Mouse (Mus musculus) layer of hippocampus, postnatal 25 days (tissue): ENCODE measurements around the gene Pigb. TPM values are rescaled to one million over a fixed set of nuclear protein-coding genes. Genes with fewer than 3 reads are reported as not detected.

Source experiments
- DNase-seq, 2 experiments: peaks; one replicate each; pipeline ENCODE4 v3.0.0; 2022; ENCODE audit warnings: mixed read lengths in 2 of 2, low spot score in 1 of 2; ENCODE audit errors: extremely low spot score in 1 of 2
- total RNA-seq, 2 experiments: library from RNA; stranded (reverse); gene quantifications; 2 replicates each; pipeline ENCODE4 v1.2.3; 2021

The Pigb gene
- total RNA-seq, 2 experiments from 2014 or later = 13.7 to 18.1 TPM

DNA sequence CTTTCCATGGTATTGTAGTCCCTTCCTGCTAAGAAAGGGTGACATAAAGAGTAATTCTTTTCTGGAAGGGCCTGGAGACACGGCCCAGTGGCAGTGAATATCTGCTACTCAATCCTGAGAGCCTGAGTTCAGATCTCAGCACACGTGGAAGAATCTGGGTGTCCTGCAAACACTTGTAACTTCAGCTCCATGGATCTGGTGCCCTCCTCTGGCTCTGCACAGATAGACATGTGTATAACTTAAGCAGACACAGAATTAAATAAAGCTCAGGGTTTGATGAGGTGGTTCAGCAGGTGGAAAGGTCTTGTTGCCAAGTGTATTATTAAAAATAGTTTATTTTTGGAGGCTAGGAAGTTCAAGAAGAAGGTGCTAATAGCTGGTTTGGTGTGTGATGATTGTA lies 39.7 kb downstream of the Pigb start:
- DNase-seq = no peak

DNA sequence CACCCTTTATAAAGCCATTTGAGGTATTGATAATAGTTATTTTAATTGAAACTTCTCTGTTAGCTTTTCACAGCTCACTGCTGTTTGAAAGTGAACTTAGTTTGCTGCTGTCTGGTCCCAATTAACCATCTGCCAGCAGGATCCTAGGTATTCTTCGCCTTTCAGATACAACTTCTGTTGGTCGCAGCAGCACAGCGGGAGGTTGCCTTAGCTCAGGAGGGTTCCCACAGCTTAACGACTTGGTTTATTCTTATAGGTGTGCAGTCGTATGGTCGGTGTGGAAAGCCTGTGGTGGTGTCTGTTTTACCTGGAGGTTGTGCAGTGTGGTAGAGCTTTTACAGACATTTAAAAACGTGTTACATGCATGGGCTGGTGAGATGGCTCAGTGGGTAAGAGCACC lies 43.4 kb downstream of the Pigb start:
- no peak for DNase-seq

DNA sequence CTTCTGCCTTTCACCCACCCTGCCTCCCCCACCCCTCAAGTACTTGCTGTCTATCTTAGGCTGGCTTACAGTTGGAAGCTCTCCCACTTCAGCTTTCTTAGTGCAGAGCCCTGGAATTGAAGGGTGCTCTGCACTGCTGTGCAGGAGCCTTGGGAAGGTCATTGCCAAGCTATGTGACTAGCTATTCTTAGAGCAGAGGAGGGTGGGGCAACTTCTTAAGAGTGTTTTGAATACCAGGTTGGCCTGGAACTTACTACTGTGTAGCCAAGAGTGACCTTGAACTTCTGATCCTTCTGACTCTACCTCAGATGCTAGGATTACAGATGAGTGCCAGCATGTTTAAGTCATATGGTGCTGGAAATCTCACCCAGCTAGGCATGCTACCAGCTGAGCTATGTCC lies 44.0 kb downstream of the Pigb start:
- no peak for DNase-seq

DNA sequence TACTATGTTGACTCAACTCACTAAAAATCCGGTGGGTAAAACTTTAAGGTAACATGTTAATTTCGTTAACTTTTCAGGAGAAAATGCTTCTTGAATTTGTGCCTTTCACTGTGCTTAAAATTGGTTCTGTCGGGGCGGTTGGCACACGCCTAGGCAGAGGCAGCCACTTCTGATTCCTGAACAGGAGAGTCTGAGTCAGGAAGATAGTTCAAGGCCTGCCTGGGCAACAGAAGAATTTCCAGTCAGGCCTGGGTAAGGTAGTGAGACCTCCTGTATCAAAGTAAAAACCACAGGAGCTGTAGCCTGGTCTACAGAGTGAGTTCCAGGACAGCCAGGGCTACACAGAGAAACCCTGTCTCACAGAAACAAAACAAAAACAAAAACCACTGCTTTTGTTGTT lies 47.6 kb downstream of the Pigb start:
- no peak for DNase-seq

DNA sequence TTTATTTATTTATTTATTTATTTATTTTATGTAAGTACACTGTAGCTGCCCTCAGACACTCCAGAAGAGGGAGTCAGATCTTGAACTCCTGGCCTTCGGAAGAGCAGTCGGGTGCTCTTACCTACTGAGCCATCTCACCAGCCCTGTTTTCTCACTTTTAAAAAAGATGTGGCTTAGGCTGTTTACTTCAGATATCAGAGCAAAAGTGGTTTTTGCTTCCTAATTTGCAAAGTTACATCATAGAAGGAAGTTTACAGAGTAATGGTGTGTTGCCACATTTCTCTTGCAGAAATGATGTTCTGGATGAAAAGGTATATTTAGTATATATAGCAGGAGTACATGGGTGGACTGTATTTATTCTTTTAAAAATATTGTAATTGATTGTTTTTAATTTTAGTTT lies 48.8 kb downstream of the Pigb start:
- no peak for DNase-seq

DNA sequence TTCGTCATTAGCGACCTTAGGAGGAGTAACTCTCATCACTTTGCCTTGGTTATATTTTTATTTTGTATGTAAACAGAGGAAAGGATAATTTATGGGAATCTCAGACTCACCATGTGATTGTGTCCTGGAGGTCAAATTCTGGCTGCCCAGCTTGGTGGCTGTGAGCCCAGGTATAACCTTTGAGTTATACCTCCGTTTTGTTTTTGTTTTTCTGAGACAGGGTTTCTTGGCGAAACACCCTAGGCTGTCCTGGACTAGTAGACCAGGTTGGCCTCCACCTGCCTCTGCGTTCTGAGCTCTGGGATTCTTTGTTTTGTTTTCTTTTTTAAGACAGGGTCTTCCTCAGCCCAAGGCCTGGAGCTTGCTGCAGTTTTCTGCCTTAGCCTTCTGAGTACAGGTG lies 51.5 kb downstream of the Pigb start:
- no peak for DNase-seq

DNA sequence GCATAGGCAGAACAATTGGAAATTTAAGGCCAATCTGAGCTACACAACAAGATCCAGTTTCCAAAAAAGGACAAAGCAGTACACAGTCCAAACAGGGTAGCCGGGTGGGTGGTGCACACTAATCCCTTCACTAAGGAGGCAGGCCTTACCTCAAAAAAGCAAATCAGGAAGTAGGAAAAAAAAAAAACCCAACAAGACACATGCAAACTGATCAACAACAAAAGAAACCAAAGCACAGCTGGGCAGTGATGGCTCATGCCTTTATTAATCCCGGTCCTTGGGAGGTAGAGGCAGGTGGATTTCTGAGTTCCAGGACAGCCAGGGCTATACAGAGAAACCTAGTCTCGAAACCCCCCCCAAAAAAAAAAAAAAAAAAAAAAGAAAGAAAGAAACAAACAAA lies 52.5 kb downstream of the Pigb start:
- no peak for DNase-seq

DNA sequence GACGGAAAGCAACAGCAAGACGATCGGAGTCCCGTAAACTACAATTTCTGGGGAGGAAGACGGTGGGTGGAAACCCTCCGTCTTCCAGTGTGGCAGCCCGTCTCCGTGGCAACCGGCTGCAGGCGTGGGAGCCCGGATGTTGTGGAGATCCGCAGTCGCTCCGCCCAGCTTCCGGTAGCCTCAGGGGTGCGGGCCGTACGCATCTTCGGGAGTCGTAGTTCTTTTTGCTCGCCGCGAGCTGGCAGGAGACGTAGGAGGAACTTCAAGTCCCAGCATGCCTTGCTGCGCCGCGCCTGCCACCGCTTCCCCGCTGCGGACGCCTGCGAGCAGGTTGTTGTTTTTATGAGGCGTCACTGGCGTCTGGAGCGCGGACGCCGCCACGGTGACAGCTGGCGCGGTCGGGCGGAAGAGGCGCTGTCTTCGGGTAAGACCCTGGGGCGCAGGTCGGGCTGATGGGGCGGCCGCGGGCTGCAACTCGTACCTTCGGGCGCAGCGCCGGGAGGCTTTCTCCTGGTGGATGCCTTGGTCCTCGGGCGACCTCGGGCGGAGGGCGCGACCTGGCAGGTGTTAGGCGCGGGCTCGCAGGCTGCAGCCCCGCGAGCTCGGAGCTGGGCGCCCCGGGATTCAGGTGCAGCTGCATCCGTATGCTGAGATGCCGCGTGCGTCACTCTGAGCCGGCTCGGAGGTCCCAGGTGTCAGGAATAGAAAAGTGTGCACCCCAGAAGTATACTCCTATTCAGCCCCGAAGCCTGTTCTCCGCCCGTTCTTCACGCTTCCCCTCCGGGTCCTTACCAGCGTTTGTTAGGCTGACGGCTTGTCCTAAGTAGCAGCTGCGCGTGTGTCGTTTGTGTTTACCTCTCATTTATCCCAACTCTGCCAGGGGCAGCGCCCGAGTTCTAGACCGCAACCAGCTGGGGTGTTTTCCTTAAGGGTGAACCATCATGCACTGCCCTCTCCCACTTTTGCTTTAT lies 54.6 kb downstream of the Pigb start, which contains the start of the genes Ccpg1os and Ccpg1:
Gene Ccpg1os (minus strand): TSS at position 133 of the 971 bp plus-strand sequence.
Gene Ccpg1 (plus strand): TSS at position 180 of the 971 bp plus-strand sequence.
- peak; percentile 86 to 87 for DNase-seq

DNA sequence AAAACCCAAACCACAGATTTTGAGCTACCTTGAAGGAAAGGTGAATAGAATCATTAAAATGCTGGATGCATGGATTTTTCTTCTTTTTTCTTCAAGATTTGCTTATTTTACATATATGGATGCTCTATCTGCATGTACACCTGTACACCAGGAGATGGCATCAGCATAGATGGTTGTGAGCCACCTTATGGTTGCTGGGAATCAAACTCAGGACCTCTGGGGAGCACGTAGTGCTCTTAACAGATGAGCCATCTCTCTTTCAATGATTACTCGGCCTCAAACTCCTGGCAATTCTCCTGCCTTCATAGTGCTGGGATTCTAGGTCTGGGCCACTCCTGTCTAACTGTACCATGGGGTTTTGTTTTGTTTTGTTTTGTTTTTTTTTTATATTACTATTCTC lies 57.1 kb downstream of the Pigb start:
- DNase-seq = no peak

DNA sequence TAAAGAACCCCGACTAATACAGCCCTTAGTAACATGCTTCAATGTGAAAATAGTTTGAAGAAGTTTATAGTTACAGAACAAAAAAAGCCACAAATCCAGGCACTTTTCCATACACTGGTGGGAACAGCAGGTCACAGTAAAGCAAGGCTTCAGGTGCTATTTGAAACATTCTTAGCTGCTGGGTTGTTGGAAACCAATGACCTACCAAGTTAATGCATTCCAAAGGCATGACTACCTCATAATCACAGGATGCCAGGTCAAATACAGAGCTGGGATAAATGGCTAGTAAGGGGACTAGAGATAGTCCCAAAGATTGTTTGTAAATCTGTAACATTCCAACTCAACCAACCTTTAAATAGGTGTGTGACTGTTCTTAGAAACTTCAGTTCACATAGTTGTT lies 64.9 kb downstream of the Pigb start:
- no peak for DNase-seq

DNA sequence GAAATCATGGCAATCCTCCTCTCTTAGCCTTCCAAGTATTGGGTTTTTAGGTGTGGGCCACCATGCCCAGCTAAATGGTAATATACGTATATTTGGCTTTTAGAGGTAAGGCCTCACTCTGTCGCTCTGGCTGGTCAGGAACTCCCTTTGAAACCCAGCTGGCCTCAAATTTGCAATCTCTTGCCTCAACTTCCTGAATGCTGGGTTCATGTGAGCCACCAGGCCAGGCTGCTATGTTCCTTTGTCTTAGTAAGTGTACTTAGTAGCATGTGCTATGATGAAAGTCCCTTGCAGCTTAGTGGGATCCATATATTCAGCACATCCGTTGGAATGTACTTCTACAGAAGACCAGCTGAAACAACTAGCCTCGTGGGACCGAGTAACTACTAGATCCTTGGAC lies 65.4 kb downstream of the Pigb start:
- no peak for DNase-seq

DNA sequence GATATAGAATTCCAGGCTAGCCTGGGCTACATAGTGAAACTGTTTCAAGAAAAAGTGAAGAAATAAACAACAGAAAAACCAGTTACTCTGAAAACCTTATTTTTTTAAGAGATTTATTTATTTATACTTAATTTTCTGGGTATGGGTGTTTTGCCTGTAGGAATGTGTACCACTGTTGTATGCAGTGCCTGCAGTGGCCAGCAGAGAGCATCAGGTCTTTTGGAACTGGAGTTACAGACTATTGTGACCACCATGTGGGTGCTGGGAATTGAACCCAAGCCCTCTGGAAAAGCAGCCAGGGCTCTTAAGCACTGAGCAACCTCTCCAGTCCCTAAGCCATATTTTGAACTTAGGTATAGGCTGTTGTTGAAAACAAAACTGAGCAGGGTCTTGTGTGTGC lies 67.2 kb downstream of the Pigb start:
- DNase-seq = no peak

DNA sequence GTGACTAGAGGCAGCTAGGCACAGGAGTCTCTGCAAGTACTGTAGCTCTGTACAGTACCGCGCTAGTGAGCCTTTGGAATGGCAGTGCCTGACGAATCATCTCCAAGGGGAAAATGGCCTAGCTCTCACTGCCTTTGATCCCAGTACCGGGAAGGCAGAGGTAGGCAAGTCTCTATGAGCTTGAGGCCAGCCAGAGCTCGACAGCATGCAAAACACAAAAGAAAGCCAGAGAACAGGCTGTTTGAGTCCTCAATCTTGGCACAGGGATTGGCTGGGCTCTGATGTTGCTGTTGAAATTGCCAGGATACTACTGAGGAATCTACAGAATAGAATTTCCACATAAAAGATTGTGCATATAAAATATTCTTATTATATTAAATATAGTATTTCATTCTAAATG lies 67.7 kb downstream of the Pigb start:
- no peak for DNase-seq

DNA sequence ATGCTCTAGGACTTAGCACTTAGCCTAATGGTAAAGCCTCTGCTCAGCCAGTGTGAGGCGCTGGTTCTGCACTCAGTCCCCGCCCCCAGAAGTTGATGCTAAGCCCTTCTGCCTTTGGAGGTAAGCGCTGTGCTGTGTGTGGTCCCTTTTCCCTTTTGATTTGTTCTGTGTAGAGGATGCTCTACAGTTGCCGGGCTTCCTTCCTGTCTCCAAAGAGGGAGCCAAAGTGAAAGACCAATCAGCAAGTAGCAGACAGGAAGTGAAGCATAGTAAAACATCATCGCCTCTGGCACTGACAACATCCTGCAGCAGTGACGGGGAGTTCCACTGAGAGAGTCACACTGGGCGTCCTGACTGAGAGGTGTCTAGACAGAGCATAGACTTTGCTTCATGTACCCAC lies 70.3 kb downstream of the Pigb start:
- DNase-seq = no peak

DNA sequence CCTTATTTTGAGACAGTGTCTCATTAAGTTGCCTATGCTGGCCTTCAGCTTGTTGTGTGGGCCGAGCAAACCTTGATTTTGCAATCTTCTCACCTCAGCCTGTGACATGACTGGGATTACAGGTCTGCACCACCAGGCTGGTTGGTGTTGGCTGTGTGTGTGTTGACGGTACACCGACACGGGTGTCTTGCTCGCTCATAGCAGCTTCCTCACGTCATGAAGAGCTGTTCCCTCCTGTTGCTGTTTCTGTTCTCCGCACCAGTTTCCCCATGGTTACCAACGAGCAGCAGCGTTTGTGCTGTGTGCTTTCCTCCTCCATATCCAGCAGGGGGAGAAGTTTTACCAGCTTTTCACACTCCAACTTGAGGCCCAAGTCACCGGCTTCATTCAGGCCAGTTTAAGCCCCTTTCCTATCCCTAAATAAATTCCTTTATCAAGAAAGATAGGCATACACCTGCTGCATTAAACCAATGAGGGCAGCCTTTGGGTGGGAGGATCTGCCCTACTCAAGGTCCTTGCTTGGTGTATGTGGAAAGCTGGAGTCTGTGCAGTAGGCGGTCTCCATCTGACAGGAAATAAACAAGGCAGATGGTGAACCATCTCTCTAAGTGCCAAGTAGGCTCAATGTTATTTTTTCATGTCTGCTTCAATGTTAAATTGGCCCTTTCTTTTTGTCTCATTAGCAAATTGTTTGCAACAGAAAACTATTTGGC lies 71.7 kb downstream of the Pigb start:
- peak; percentile 36 to 59 for DNase-seq

DNA sequence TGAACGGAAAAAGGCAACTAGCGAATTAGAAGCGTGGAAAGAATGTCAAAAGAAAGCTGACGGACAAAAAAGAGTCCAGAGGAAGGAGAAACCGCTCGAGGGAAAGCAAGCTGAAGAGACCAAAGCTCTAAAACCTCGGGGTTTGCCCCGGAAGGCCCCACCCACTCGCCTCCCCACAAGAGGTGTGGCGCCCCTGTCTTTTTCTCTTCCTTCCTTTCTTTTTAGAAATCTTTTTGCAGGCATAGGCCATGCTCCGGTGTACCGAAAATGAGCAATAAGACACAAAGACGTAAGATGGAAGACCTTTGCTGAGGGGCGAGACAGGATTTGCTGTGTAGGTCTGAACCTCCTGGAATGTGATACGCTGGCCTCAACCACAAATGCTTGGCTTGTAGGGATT lies 78.2 kb downstream of the Pigb start:
- DNase-seq = no peak

DNA sequence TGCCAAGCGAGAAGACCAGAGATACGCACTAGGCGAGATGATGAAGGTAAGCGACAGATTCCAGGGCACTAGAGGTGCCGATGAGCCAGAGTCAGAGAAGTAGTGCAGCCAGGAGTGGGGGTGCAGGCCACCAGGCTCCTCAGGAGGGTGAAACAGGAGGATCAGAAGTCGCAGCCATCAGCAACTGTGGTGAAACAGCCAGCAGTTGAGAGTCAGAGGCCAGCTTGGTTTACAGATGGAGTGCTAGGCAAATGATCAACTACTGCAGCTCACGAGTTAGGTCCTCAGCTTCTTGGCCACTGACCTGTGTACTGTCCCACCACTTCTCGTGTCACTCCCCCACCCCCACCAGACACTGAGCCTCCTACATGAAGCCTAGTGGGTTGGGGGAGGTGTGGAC lies 78.8 kb downstream of the Pigb start:
- no peak for DNase-seq

DNA sequence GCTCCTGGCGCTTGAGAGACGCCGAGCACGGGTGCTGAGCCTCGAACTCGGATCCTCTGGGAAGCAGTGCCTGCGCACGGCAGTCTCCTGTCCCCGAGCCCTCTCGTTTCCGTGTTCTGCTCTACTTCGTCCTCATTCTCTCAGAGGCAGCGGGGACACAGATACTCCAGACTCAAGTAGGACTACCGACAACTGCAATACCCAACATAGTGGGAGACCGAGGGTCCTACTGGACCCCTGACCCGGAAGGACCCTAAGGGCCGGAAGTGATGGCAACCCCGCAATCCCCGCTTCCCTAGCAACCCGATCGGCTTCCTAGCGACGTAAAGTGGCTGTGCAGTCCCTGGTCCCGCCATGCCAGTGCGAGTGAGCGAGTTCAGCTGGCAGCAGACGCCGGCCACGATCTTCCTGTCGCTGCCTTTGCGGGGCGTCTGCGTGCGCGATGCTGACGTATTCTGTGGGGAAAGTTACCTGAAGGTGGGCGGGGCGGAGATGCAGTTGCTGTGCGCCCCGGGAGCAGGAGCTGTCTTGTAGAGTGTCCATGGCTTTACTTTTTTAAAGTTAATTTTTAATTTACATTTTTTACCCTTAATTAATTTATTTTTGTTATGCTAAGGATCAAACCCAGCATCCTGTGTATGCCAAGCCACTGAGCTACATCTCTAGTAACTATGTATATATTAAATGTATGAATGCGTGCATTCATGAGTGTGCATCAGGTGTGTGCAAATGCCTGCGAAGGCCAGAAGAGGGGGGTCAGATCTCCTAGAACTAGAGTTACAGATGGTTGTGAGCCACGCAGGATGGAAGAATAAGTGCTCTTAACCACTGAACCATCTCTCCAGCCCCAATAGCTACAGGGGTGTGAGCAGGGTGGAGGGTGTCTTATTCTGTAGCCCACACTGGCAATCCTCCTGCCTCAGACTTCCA lies 81.4 kb downstream of the Pigb start, which contains the start of the genes Dyx1c1 and Gm44503:
Gene Dyx1c1 (plus strand): TSS at position 265 of the 930 bp plus-strand sequence.
Gene Gm44503 (plus strand): TSS at position 332 of the 930 bp plus-strand sequence.
- DNase-seq = peak; percentile 42 to 56
